ENCODE assay signal across 36 mouse cellular contexts in genomic region chr13:96458018-96458417, GRCm38 (mm10). TPM values are rescaled to one million over a fixed set of nuclear protein-coding genes. Genes with fewer than 3 reads are reported as not detected.
DNase-seq lines count a peak whose midpoint lies in the region; ATAC-seq and TF ChIP-seq lines count a peak whose summit lies in the region.
"Had no signal": no experiment of that assay in that cellular context is flagged by ENCODE, and none has a peak within 500 bp of the region (broad histone marks: within the 10 kb centered on the region; RNA-seq: fewer than 3 reads in every experiment).

No protein-coding gene starts in this region.

- no peak overlapping the region for H3K4me2 ChIP-seq in hindbrain, postnatal 0 days (ENCODE audit: low read depth, low read length)
- no peak overlapping the region for H3K4me2 ChIP-seq in hindbrain, embryonic 13.5 days
- no peak overlapping the region for H3K4me2 ChIP-seq in embryonic facial prominence, embryonic 14.5 days (ENCODE audit: low read depth, low read length)
- H3K4me2 ChIP-seq in limb, embryonic 14.5 days (replicated peaks; ENCODE audit: low read depth, low read length, severe bottlenecking), result no peak overlapping the region
- H3K4me2 ChIP-seq: heart, embryonic 15.5 days; hindbrain, embryonic 12.5 days; limb, embryonic 12.5 days; liver, embryonic 13.5 days; midbrain, embryonic 12.5 days; neural tube, embryonic 12.5 days had no signal

- peak; percentile 30 for DNase-seq in hindbrain, postnatal 0 days (ENCODE audit: low spot score)
- peak; percentile 42 for DNase-seq in brain, adult 2 months (ENCODE audit: low read depth, low spot score)
- DNase-seq in embryonic facial prominence, embryonic 14.5 days (ENCODE audit: low spot score), result peak; percentile 90
- DNase-seq in limb, embryonic 14.5 days (ENCODE audit: low spot score), result peak; percentile 68
- DNase-seq in gastrocnemius, postnatal 36 days, result no peak
- DNase-seq in spleen, postnatal 14 days (ENCODE audit: low spot score in 2 of 2), result no peak
- no peak for DNase-seq in natural killer cell, adult 2 months (ENCODE audit: low spot score in 2 of 2)
- DNase-seq: adrenal gland, adult 2 months; adrenal gland, postnatal 36 days; B cell, adult 2 months; cerebellum, adult 9-11 months; embryo, embryonic 11 days; gastrocnemius, postnatal 10 days; kidney, adult 9 months; kidney, postnatal 10 days; layer of hippocampus, postnatal 36 days; liver, embryonic 13.5 days; lung, adult 18-20 months; lung, postnatal 4 days; right cerebral cortex, postnatal 4 days had no signal

- no peak overlapping the region for H3K27ac ChIP-seq in hindbrain, postnatal 0 days
- no peak overlapping the region for H3K27ac ChIP-seq in hindbrain, embryonic 13.5 days
- peak overlapping the region; percentile 64; the same call in 1 of the 2 replicates for H3K27ac ChIP-seq in embryonic facial prominence, embryonic 14.5 days (replicated peaks; ENCODE audit: low read depth, low read length)
- H3K27ac ChIP-seq in limb, embryonic 14.5 days (replicated peaks; ENCODE audit: low read depth, low read length), result no peak overlapping the region
- H3K27ac ChIP-seq: heart, embryonic 15.5 days; hindbrain, embryonic 12.5 days; limb, embryonic 12.5 days; liver, embryonic 13.5 days; midbrain, embryonic 12.5 days; neural tube, embryonic 12.5 days had no signal

- 0 out of 2 replicates have a peak, but pooled peaks have one; percentile 53 for ATAC-seq in hindbrain, postnatal 0 days
- ATAC-seq in hindbrain, embryonic 13.5 days (ENCODE audit: low FRiP score), result no peak
- ATAC-seq in embryonic facial prominence, embryonic 14.5 days (ENCODE audit: low read depth), result peak; percentile 71; the same call in 1 of the 2 replicates
- ATAC-seq in limb, embryonic 14.5 days (ENCODE audit: low FRiP score, low read depth), result no peak
- ATAC-seq: activated CD4-positive, CD25-positive, alpha-beta regulatory T cell, adult 4 months; forebrain, embryonic 14.5 days; inflammation-experienced regulatory T-cells, adult 6 months; lung, postnatal 0 days had no signal

- intact Hi-C loops in gastrocnemius, postnatal 36 days (cut with DNase I), result no loop called here

- no peaks in the 10 kb centered on the region for H3K27me3 ChIP-seq in hindbrain, postnatal 0 days (ENCODE audit: insufficient read depth, low read length)
- H3K27me3 ChIP-seq in hindbrain, embryonic 13.5 days, result no peaks in the 10 kb centered on the region
- no peaks in the 10 kb centered on the region for H3K27me3 ChIP-seq in embryonic facial prominence, embryonic 14.5 days (replicated peaks; ENCODE audit: control insufficient read depth, insufficient read depth, low read length)
- no peaks in the 10 kb centered on the region for H3K27me3 ChIP-seq in limb, embryonic 14.5 days (ENCODE audit: control insufficient read depth, insufficient read depth, low read length)
- H3K27me3 ChIP-seq: heart, embryonic 15.5 days; hindbrain, embryonic 12.5 days; limb, embryonic 12.5 days; liver, embryonic 13.5 days; midbrain, embryonic 12.5 days; neural tube, embryonic 12.5 days had no signal

- no peaks in the 10 kb centered on the region for H3K4me1 ChIP-seq in hindbrain, postnatal 0 days (ENCODE audit: insufficient read depth, low read length)
- no peaks in the 10 kb centered on the region for H3K4me1 ChIP-seq in hindbrain, embryonic 13.5 days (replicated peaks)
- peaks cover 8% of the 10 kb centered on the region; the same call in 1 of the 2 replicates for H3K4me1 ChIP-seq in embryonic facial prominence, embryonic 14.5 days (ENCODE audit: control insufficient read depth, insufficient read depth, low read length)
- H3K4me1 ChIP-seq in limb, embryonic 14.5 days (ENCODE audit: control insufficient read depth, insufficient read depth, low read length), result peaks cover 3% of the 10 kb centered on the region; the same call in 1 of the 2 replicates
- H3K4me1 ChIP-seq: hindbrain, embryonic 12.5 days; limb, embryonic 12.5 days; liver, embryonic 13.5 days; megakaryocyte, embryonic 14.5 days; midbrain, embryonic 12.5 days; neural tube, embryonic 12.5 days had no signal

- no peak for TF ChIP-seq CTCF in hindbrain, postnatal 0 days (IDR thresholded peaks at IDR 0.05; ENCODE audit: low read depth)

- no peak overlapping the region for H3K9ac ChIP-seq in hindbrain, postnatal 0 days (replicated peaks; ENCODE audit: low read length)
- no peak overlapping the region for H3K9ac ChIP-seq in hindbrain, embryonic 13.5 days
- no peak overlapping the region for H3K9ac ChIP-seq in embryonic facial prominence, embryonic 14.5 days (ENCODE audit: low read depth, low read length)
- H3K9ac ChIP-seq in limb, embryonic 14.5 days (ENCODE audit: low read depth, low read length, severe bottlenecking), result no peak overlapping the region
- H3K9ac ChIP-seq: heart, embryonic 15.5 days; hindbrain, embryonic 12.5 days; limb, embryonic 12.5 days; liver, embryonic 13.5 days; midbrain, embryonic 12.5 days; neural tube, embryonic 12.5 days had no signal

- no peak overlapping the region for H3K4me3 ChIP-seq in hindbrain, postnatal 0 days (ENCODE audit: low read length)
- no peak overlapping the region for H3K4me3 ChIP-seq in hindbrain, embryonic 13.5 days
- H3K4me3 ChIP-seq in embryonic facial prominence, embryonic 14.5 days (ENCODE audit: low read depth, low read length), result no peak overlapping the region
- H3K4me3 ChIP-seq in limb, embryonic 14.5 days (replicated peaks; ENCODE audit: low read length), result no peak overlapping the region
- H3K4me3 ChIP-seq: heart, embryonic 15.5 days; hindbrain, embryonic 12.5 days; limb, embryonic 12.5 days; liver, embryonic 13.5 days; megakaryocyte, embryonic 14.5 days; midbrain, embryonic 12.5 days; neural tube, embryonic 12.5 days had no signal

- 75% methylated on average over 5 of the region's 5 CpGs for WGBS in hindbrain, postnatal 0 days
- WGBS in hindbrain, embryonic 13.5 days, result 84% methylated on average over 5 of the region's 5 CpGs
- 49% methylated on average over 5 of the region's 5 CpGs for WGBS in embryonic facial prominence, embryonic 14.5 days
- WGBS in limb, embryonic 14.5 days, result 64% methylated on average over 5 of the region's 5 CpGs

- H3K36me3 ChIP-seq in hindbrain, postnatal 0 days (ENCODE audit: insufficient read depth, low read length), result no peaks in the 10 kb centered on the region
- H3K36me3 ChIP-seq in hindbrain, embryonic 13.5 days, result no peaks in the 10 kb centered on the region
- no peaks in the 10 kb centered on the region for H3K36me3 ChIP-seq in embryonic facial prominence, embryonic 14.5 days (ENCODE audit: control insufficient read depth, insufficient read depth, low read length)
- H3K36me3 ChIP-seq in limb, embryonic 14.5 days (ENCODE audit: control insufficient read depth, insufficient read depth, low read length), result no peaks in the 10 kb centered on the region
- H3K36me3 ChIP-seq: heart, embryonic 15.5 days; hindbrain, embryonic 12.5 days; limb, embryonic 12.5 days; liver, embryonic 13.5 days; midbrain, embryonic 12.5 days; neural tube, embryonic 12.5 days had no signal

- H3K9me3 ChIP-seq in hindbrain, postnatal 0 days (ENCODE audit: low read length), result no peaks in the 10 kb centered on the region
- no peaks in the 10 kb centered on the region for H3K9me3 ChIP-seq in hindbrain, embryonic 13.5 days
- no peaks in the 10 kb centered on the region for H3K9me3 ChIP-seq in embryonic facial prominence, embryonic 14.5 days (ENCODE audit: control insufficient read depth, low read length)
- no peaks in the 10 kb centered on the region for H3K9me3 ChIP-seq in limb, embryonic 14.5 days (ENCODE audit: control insufficient read depth, low read length)
- H3K9me3 ChIP-seq: heart, embryonic 15.5 days; hindbrain, embryonic 12.5 days; limb, embryonic 12.5 days; liver, embryonic 13.5 days; megakaryocyte, embryonic 14.5 days; midbrain, embryonic 12.5 days; neural tube, embryonic 12.5 days had no signal

- TF ChIP-seq POLR2A in limb, embryonic 14.5 days (IDR thresholded peaks at IDR 0.05; ENCODE audit: borderline replicate concordance, extremely low read depth, insufficient read depth, insufficient read length), result no peak

RNA-seq across cellular contexts. Expression of gene Ankdd1b, which starts 13.0 kb away (rescaled TPM):
- not detected in 2 replicates for total RNA-seq in hindbrain, postnatal 0 days (2014; rRNA removed)
- 0.23 and 0.35 TPM in 2 replicates for polyA plus RNA-seq in hindbrain, postnatal 0 days (2015; fragmentation: Nextera tagmentation; extraction: Ambion mirVana)
- polyA plus RNA-seq in hindbrain, embryonic 13.5 days (2015; fragmentation: Nextera tagmentation; extraction: Ambion mirVana), result 0.09 and 0.30 TPM in 2 replicates
- 0.15 and 0.20 TPM in 2 replicates for polyA plus RNA-seq in embryonic facial prominence, embryonic 14.5 days (2014; fragmentation: Nextera tagmentation; extraction: Ambion mirVana)
- polyA plus RNA-seq in limb, embryonic 14.5 days (2012; rRNA removed), result 0.24 and 0.30 TPM in 2 replicates
- 0.14 TPM in 1 of 2 replicates, not detected in the other for polyA plus RNA-seq in limb, embryonic 14.5 days (2014; fragmentation: Nextera tagmentation; extraction: Ambion mirVana)
- under 1 TPM in 1 of 2 experiments, not detected in 1; 0.10 TPM for total RNA-seq in gastrocnemius, postnatal 36 days (2021)
- total RNA-seq: granulocyte monocyte progenitor cell, adult 5-6 weeks had no signal
- polyA plus RNA-seq: activated CD4-positive, CD25-positive, alpha-beta regulatory T cell, adult 4 months; forebrain, embryonic 14.5 days; inflammation-experienced regulatory T-cells, adult 6 months; liver, embryonic 13.5 days; midbrain, embryonic 12.5 days; spleen, adult 2 months had no signal

RNA-seq across cellular contexts. Expression of gene Gm17622, which starts 32.5 kb away (rescaled TPM):
- total RNA-seq in hindbrain, postnatal 0 days (2014; rRNA removed), result not detected in 2 replicates
- polyA plus RNA-seq in hindbrain, postnatal 0 days (2015; fragmentation: Nextera tagmentation; extraction: Ambion mirVana), result not detected in 2 replicates
- polyA plus RNA-seq in hindbrain, embryonic 13.5 days (2015; fragmentation: Nextera tagmentation; extraction: Ambion mirVana), result not detected in 2 replicates
- polyA plus RNA-seq in embryonic facial prominence, embryonic 14.5 days (2014; fragmentation: Nextera tagmentation; extraction: Ambion mirVana), result not detected in 2 replicates
- not detected in 2 replicates for polyA plus RNA-seq in limb, embryonic 14.5 days (2012; rRNA removed)
- polyA plus RNA-seq in limb, embryonic 14.5 days (2014; fragmentation: Nextera tagmentation; extraction: Ambion mirVana), result not detected in 2 replicates
- not detected for total RNA-seq in gastrocnemius, postnatal 36 days (2021)
- total RNA-seq: adrenal gland, adult 2 months; adrenal gland, postnatal 36 days; gastrocnemius, postnatal 10 days; granulocyte monocyte progenitor cell, adult 5-6 weeks; heart, postnatal 25 days; layer of hippocampus, postnatal 36 days; left cerebral cortex, postnatal 10 days had no signal
- polyA plus RNA-seq: activated CD4-positive, CD25-positive, alpha-beta regulatory T cell, adult 4 months; adrenal gland, adult 2 months; forebrain, embryonic 14.5 days; heart, embryonic 15.5 days; hindbrain, embryonic 12.5 days; inflammation-experienced regulatory T-cells, adult 6 months; large intestine, adult 2 months; limb, embryonic 12.5 days; liver, embryonic 13.5 days; lung, postnatal 0 days; midbrain, embryonic 12.5 days; neural tube, embryonic 12.5 days; spleen, adult 2 months had no signal

Comparison
In these comparisons a context has a peak if more than half of its experiments do, and no peak if none do; other contexts are left out.
1. ATAC-seq: peak in hindbrain, postnatal 0 days (single experiment) and embryonic facial prominence, embryonic 14.5 days (single experiment); none in hindbrain, embryonic 13.5 days (single experiment) and limb, embryonic 14.5 days (single experiment).
2. DNase-seq: peak in hindbrain, postnatal 0 days (single experiment), brain, adult 2 months (single experiment), embryonic facial prominence, embryonic 14.5 days (single experiment) and limb, embryonic 14.5 days (single experiment); none in gastrocnemius, postnatal 36 days (0 of 2), spleen, postnatal 14 days (0 of 2) and natural killer cell, adult 2 months (0 of 2).